Mouse (Mus musculus) testis, postnatal 14 days (tissue): ENCODE measurements around the gene Cuedc1.
"Not testable (repeated sequence)": the region's sequence is repeated elsewhere in the genome, so short reads cannot be mapped to it uniquely, and the experiment has no call there.

Experiments
- DNase-seq: peaks from one replicate; pipeline ENCODE4 v3.0.0; 2021; ENCODE audit warnings: low spot score

Cuedc1 gene

GRCm38 (mm10) chr11:88172601-88173325, 74.9 kb downstream of the Cuedc1 start:
- DNase-seq, result peak; percentile 45

- DNase-seq, result no peak
Observed at GRCm38 (mm10) chr11:88173386-88174025, 75.6 kb downstream of the Cuedc1 start.

DNA sequence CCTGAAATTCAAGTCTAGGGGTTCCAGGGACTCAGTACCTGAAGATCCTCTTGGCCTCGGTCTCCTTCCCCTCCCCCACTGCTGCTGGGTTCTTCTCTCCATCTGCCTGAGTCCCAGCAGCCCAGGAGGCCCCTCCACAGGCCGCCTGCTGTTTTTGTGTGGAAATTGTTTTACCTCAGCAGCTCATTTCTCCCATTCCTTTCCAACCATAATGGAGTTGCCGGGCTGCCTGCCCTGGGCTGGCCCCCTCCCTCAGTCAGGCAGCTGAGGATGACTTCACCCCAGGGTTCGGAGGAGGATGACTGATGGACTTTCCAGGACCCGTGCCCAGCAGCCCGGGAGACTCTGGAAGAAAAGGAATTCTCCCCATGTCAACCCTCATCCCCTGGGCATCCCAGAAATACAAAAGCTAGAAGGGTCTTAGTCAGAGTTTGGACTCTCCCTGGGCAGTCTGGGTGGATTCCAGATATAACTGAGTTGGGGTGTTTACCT, 82.7 kb downstream of the Cuedc1 start:
- DNase-seq, result no peak

GRCm38 (mm10) chr11:88180959-88181619, 83.2 kb downstream of the Cuedc1 start:
- peak; percentile 51 for DNase-seq

- DNase-seq, result no peak
Observed at GRCm38 (mm10) chr11:88184632-88185180, 86.8 kb downstream of the Cuedc1 start.

- DNase-seq, result no peak
Observed at GRCm38 (mm10) chr11:88186078-88186946, 88.5 kb downstream of the Cuedc1 start.

DNA sequence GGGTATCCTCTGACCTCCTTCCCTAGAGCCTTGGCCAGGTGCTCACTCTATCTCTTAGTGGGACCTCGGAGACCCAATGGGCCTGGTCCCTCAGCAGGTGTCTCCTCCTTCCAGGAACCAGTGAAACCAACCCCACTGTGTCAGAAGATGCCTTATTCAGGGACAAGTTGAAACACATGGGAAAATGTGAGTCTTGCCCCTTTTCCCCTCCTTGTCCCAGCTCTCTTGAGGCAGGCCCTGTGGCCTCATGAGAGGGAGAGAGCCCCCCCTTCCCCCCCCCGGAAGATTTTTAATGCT, 89.0 kb downstream of the Cuedc1 start:
- DNase-seq, result no peak

GRCm38 (mm10) chr11:88187417-88188133, 89.7 kb downstream of the Cuedc1 start:
- DNase-seq, result peak; percentile 80

GRCm38 (mm10) chr11:88188216-88188615, 90.4 kb downstream of the Cuedc1 start:
- no peak for DNase-seq

GRCm38 (mm10) chr11:88188635-88189034, 90.8 kb downstream of the Cuedc1 start:
- no peak for DNase-seq

DNA sequence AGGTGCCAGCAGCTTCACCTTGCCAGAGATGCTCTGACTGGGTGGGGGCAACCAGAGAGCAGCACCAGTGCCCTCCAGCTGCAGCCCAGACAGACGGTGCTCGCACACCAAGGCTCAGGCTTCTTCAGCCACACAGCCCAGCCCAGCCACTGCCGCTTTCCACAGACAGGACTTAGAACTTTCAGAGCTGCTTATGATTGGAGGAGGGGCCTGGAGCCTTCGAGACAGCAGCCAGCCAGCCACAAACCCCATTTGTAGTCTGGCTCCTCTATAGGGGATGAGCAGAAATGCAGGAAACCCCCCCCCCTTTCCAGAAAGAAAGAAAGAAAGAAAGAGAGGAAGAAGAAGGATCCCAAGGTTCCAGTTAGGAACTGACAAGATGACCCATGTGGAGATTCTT, 94.7 kb downstream of the Cuedc1 start:
- DNase-seq, result no peak

GRCm38 (mm10) chr11:88193098-88193823, 95.4 kb downstream of the Cuedc1 start:
- no peak for DNase-seq

DNA sequence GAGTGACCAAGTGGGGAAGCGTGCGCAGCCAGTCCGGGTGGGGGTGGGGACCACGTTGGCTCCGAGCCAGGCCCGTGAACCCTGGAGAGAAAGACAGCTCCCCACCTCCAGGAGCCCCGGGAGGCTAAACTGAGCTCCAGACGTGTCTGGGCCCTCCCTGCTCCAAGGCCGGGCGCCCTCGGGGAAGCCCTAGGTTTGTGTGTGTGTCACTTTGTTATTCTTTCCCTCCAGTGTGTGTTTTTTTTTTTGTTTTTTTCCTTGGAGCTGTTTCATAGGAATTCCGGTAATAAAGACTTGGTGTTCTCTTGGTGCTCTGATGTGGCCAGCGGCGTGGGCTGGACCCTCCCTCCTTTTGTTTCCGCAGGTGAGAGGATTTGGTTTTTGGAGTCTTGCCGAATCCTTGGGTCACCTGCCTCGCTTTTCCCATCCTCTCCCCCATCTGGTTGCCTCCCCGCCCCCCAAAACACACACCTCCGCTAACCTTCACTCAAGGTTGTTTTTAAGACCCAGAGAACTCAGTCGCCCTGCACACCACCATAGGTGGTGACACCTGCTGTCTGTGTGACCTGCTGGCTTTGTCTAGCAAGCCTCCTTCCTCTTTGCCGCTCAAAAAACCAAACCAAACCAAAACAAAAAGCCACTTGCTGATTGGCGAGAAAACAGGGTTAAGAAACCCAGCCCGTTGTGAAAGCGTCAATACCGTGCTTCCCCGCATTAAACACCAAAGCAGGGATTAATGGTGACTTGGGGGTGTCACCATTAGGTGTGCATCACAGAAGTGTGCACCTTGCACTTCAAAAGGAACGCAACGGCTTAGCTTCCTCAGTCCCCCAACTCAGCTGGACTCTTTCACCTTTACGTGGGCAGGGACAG, 96.2 kb downstream of the Cuedc1 start:
- DNase-seq, result peak; percentile 57

DNA sequence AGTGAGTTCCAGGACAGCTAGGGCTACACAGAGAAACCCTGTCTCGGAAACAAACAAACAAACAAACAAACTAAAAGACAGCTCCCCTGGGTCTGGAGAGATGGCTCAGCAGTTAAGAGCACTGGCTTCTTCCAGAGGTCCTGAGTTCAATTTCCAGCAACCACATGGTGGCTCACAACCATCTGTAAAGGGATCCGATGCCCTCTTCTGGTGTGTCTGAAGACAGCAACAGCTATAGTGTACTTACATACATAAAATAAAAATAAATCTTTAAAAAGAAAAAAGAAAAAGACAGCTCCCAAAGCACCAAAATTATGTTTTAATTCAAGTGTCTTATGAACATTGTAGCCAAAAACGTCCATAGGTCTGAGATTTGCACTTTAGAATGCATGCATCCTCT, 97.8 kb downstream of the Cuedc1 start:
- DNase-seq, result not testable (repeated sequence)

DNA sequence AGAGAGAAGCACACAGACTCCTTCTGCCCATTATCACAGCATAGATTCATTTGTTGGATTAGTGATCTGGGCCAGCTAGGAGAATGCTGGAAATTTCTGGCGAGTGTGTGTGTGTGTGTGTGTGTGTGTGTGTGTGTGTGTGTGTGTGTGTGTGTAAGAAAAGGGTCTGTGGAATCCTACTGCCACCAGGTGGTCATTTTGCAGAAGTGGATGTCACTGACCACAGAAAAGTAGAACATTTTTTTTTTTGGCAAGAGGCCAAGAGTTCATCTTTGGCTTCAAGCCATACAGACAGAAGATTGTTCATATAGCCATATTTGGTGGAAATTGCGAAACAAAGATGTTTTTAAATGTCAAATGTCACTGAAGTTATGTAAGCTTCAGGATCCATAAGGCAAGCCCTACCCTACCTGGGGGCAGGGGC, 99.3 kb downstream of the Cuedc1 start:
- no peak for DNase-seq

DNA sequence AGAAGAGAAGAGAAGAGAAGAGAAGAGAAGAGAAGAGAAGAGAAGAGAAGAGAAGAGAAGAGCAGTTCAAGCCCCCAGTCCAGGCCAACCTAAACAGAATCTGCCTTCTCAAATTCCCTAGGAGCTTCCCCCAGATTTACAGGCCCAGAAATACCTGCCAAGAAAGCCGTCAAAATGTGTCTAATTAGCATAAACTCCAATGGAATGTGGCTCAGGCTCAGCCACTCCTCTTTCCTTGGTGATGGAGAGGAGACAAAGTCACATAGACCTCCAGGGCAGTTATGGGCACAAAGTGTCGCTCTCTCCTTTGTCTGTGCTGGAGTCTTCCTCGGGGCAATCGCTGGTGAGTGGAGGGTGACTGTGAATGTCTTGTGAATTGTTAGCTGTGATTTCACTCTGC, 100.4 kb downstream of the Cuedc1 start:
- DNase-seq, result no peak

- DNase-seq, result no peak
Observed at GRCm38 (mm10) chr11:88201172-88201571, 103.3 kb downstream of the Cuedc1 start.

GRCm38 (mm10) chr11:88202077-88202476, 104.2 kb downstream of the Cuedc1 start:
- no peak for DNase-seq

DNA sequence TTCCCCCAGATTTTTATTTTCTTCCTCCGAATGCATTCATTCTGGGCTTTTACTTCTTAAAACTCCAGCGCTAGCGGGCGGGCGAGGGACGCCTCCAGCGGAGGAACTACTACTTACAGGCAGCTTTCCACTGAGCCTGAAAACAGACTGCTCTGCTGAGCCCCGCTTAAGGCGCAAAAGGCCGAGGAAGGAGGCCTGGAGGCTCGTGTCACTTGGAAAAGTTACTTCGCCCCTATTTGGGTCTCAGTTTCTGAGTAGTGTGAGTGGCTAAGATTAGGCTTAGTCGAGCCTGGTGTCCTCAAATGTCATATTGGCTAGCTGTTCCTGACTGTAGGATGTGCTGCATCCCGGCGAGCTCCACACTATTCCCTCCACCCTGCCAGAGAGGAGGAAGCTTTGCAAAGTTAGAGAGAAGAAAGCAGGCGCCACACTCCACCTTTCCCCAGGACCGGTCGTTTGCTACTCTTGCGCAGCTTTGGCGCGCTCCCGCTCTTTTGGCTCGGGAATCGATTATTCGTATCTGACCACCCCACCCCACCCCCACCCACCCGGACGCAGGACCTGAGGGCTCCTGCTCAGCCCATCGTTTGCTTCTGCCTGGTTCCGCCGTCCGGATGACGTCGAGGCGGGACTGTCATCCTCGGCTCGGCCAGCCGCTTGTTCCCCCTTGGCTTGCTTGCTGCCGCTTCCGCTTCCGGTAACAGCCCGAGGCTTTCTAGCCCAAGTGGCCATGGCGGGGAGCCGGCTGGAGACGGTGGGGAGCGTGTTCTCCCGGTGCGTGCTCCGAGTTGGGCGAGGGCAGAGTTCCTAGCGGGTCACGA, 106.1 kb downstream of the Cuedc1 start, which contains the start of gene Mrps23:
TSS of gene Mrps23 (plus strand) at position 677 of the 821 bp plus-strand sequence.
- DNase-seq, result peak; percentile 92
